Mouse (Mus musculus): ENCODE results near the gene Satb2.

- TF ChIP-seq CTCF (IDR thresholded peaks at IDR 0.05; ENCODE audit: extremely low read depth, insufficient read depth, low read length) (no peak), POLR2A (IDR thresholded peaks at IDR 0.05; ENCODE audit: extremely low read depth, insufficient read depth, low read length) (no peak)
Measured at GRCm38 (mm10) chr1:56965879-56966579, 12.4 kb downstream of the Satb2 start.
